Mouse (Mus musculus): ENCODE measurements around the gene Stxbp4.

DNA sequence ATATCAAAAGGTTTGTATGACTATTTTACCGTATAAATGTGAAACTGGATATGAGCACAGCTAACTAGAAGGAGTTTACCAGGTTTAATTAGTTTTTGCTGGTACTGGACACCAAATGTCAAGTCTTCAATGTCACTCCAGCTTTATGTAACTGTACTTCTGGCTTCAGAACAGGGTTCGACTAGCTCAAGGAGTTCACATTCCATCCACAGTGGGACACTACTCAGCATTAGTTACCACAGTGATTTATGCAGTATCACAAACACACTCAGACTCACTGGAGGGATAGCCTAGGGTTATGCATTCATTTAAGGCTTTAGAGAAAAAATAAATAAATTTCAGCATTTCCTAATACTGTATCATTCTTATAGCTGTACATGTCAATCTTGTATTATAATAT, 5.4 kb downstream of the Stxbp4 start:
- no peak for TF ChIP-seq POLR2A (IDR thresholded peaks at IDR 0.05; ENCODE audit: low read depth, low read length)
- TF ChIP-seq CTCF (IDR thresholded peaks at IDR 0.05; ENCODE audit: extremely low read depth, insufficient read length, insufficient replicate concordance, low read depth, low read length), result no peak

All from small intestine, adult 2 months (tissue).